Mouse (Mus musculus) heart, postnatal 10 days (tissue): ENCODE results near the gene Nfe2l1. TPM values are rescaled to one million over a fixed set of nuclear protein-coding genes. Genes with fewer than 3 reads are reported as not detected.
A peak's percentile ranks its signal among the peaks of the same experiment; 100 is the strongest.
"Not testable (repeated sequence)": the region's sequence is repeated elsewhere in the genome, so short reads cannot be mapped to it uniquely, and the experiment has no call there.

Experiments
- DNase-seq, 2 experiments: peaks; one replicate each; pipeline ENCODE4 v3.0.0; 2021
- intact Hi-C: fragments of 180-260 bp; cut with DNase I; formaldehyde crosslinking; loops from one replicate; pipeline ENCODE4 v1.15.1; 2025
- total RNA-seq, 2 experiments: library from RNA; stranded (reverse); gene quantifications; 2 replicates each; pipeline ENCODE4 v1.2.3; 2021

Gene Nfe2l1
- total RNA-seq, 2 experiments from 2014 or later: 302 to 348 TPM

- not testable (repeated sequence) for DNase-seq
- intact Hi-C loops: loop anchor here (2.0 kb wide), 1 partner anchor 18 kb away; no protein-coding TSS in a partner anchor
Observed at GRCm38 (mm10) chr11:96849145-96849544, 19.4 kb upstream of the Nfe2l1 start.

GRCm38 (mm10) chr11:96848694-96849093 lies 18.9 kb upstream of the Nfe2l1 start:
- DNase-seq: no peak
- intact Hi-C loops: loop anchor here (2.0 kb wide), 1 partner anchor 18 kb away; no protein-coding TSS in a partner anchor

- no peak for DNase-seq
- intact Hi-C loops: no loop called here
Observed at GRCm38 (mm10) chr11:96847240-96847639, 17.5 kb upstream of the Nfe2l1 start.

GRCm38 (mm10) chr11:96843627-96844026 lies 13.9 kb upstream of the Nfe2l1 start:
- DNase-seq: no peak
- intact Hi-C loops: no loop called here

GRCm38 (mm10) chr11:96840290-96840689 lies 10.5 kb upstream of the Nfe2l1 start:
- peak in 1 of 2 experiments; percentile 23 for DNase-seq
- intact Hi-C loops: no loop called here

- intact Hi-C loops: no loop called here
- DNase-seq: no peak
Observed at GRCm38 (mm10) chr11:96839877-96840276, 10.1 kb upstream of the Nfe2l1 start.

- no peak for DNase-seq
- intact Hi-C loops: no loop called here
Observed at GRCm38 (mm10) chr11:96839428-96839827, 9.7 kb upstream of the Nfe2l1 start.

- DNase-seq: no peak
- intact Hi-C loops: no loop called here
Observed at GRCm38 (mm10) chr11:96838341-96838740, 8.6 kb upstream of the Nfe2l1 start.

GRCm38 (mm10) chr11:96837298-96837697 lies 7.5 kb upstream of the Nfe2l1 start:
- intact Hi-C loops: no loop called here
- DNase-seq: peak in 1 of 2 experiments; percentile 45

GRCm38 (mm10) chr11:96834127-96834526 lies 4.4 kb upstream of the Nfe2l1 start:
- intact Hi-C loops: no loop called here
- DNase-seq: no peak

GRCm38 (mm10) chr11:96832973-96833372 lies 3.2 kb upstream of the Nfe2l1 start:
- intact Hi-C loops: no loop called here
- no peak for DNase-seq

GRCm38 (mm10) chr11:96832541-96832940 lies 2.8 kb upstream of the Nfe2l1 start:
- intact Hi-C loops: no loop called here
- DNase-seq: no peak

GRCm38 (mm10) chr11:96831516-96831915 lies 1.7 kb upstream of the Nfe2l1 start:
- intact Hi-C loops: loop anchor here (2.0 kb wide), 1 partner anchor 17 kb away; the partner anchor contains the start of gene Copz2
- DNase-seq: no peak

GRCm38 (mm10) chr11:96830539-96831216 lies 910 bp upstream of the Nfe2l1 start:
- intact Hi-C loops: loop anchor here (2.0 kb wide), 1 partner anchor 18 kb away; the partner anchor contains the start of gene Copz2
- no peak for DNase-seq

- intact Hi-C loops: no loop called here
- DNase-seq: peak; percentile 93 to 94
Observed at GRCm38 (mm10) chr11:96829403-96829812, 360 bp downstream of the Nfe2l1 start.

- no peak for DNase-seq
- intact Hi-C loops: no loop called here
Observed at GRCm38 (mm10) chr11:96828881-96829280, 887 bp downstream of the Nfe2l1 start.

- DNase-seq: peak; percentile 28 to 32
- intact Hi-C loops: loop anchor here (2.0 kb wide), 1 partner anchor 39 kb away; the partner anchor contains the start of gene Cbx1
Observed at GRCm38 (mm10) chr11:96827917-96828316, 1.9 kb downstream of the Nfe2l1 start.

GRCm38 (mm10) chr11:96827062-96827581 lies 2.6 kb downstream of the Nfe2l1 start:
- DNase-seq: peak; percentile 26 to 38
- intact Hi-C loops: loop anchor here (2.0 kb wide), 1 partner anchor 38 kb away; the partner anchor contains the start of gene Cbx1

GRCm38 (mm10) chr11:96826481-96826880 lies 3.3 kb downstream of the Nfe2l1 start:
- peak; percentile 64 to 72 for DNase-seq
- intact Hi-C loops: loop anchor here (2.0 kb wide), 1 partner anchor 38 kb away; the partner anchor contains the start of gene Cbx1

- peak; percentile 82 to 89 for DNase-seq
- intact Hi-C loops: no loop called here
Observed at GRCm38 (mm10) chr11:96824783-96825495, 4.8 kb downstream of the Nfe2l1 start.
